Mouse (Mus musculus) lung, postnatal 0 days (tissue): ENCODE measurements at regions not wholly inside any gene's neighbourhood (a gene's known extent, or its start where the extent isn't known, plus 50 kb on each side); places are given as distances from the start of the nearest gene placed in this dataset.
A peak's percentile ranks its signal among the peaks of the same experiment; 100 is the strongest.

ENCODE experiments used
- ATAC-seq: fragments of 200-750 bp; cut with Nextera tagmentation; 2 replicates; pipeline ENCODE4 v1.8.0; 2017; ENCODE audit warnings: moderate library complexity
- DNase-seq: peaks from one replicate; pipeline ENCODE4 v3.0.0-alpha.2; 2016; ENCODE audit warnings: low spot score
- H3K27ac ChIP-seq: fragments of 300-500 bp; sonication (generic); 2 replicates; pipeline ENCODE4 v1.5.1; 2014; ENCODE audit warnings: antibody characterized with exemption, mild to moderate bottlenecking, low read length, mixed read lengths
- H3K27me3 ChIP-seq: fragments of 300-500 bp; sonication (generic); replicated peaks from 2 replicates; pipeline ENCODE4 v1.6.1; 2014; ENCODE audit warnings: low read length, mixed read lengths; ENCODE audit not compliant: insufficient read depth
- H3K36me3 ChIP-seq: fragments of 300-500 bp; sonication (generic); 2 replicates; pipeline ENCODE4 v1.6.1; 2014; ENCODE audit warnings: low read length, mixed read lengths; ENCODE audit not compliant: insufficient read depth
- H3K4me1 ChIP-seq: fragments of 300-500 bp; sonication (generic); 2 replicates; pipeline ENCODE4 v1.6.1; 2014; ENCODE audit warnings: antibody characterized with exemption, low read depth, low read length, mixed read lengths; ENCODE audit not compliant: insufficient read depth
- H3K4me2 ChIP-seq: fragments of 300-500 bp; sonication (generic); replicated peaks from 2 replicates; pipeline ENCODE4 v1.6.1; 2014; ENCODE audit warnings: low read depth, mild to moderate bottlenecking, low read length, moderate library complexity, mixed read lengths
- H3K4me3 ChIP-seq: fragments of 300-500 bp; sonication (generic); 2 replicates; pipeline ENCODE4 v1.5.1; 2014; ENCODE audit warnings: low read depth, low read length
- H3K9ac ChIP-seq: fragments of 300-500 bp; sonication (generic); replicated peaks from 2 replicates; pipeline ENCODE4 v1.6.1; 2014; ENCODE audit warnings: low read depth, mild to moderate bottlenecking
- H3K9me3 ChIP-seq: fragments of 300-500 bp; sonication (generic); 2 replicates; pipeline ENCODE4 v1.6.1; 2016; ENCODE audit warnings: low read length, mixed read lengths
- CTCF ChIP-seq: IDR thresholded peaks from 2 replicates; pipeline ENCODE4 v1.5.1; 2016; ENCODE audit warnings: antibody characterized with exemption, mild to moderate bottlenecking
- EP300 ChIP-seq: IDR thresholded peaks from 2 replicates; pipeline ENCODE4 v1.6.1; 2016; ENCODE audit warnings: antibody characterized with exemption, mild to moderate bottlenecking, control low read depth
- WGBS: fragments of 180-500 bp; shearing (Covaris S2); extraction: QIAGEN DNeasy Blood & Tissue Kit; methylation state at CpG from one replicate; pipeline ENCODE4 v1.1.7; 2014; 5-methylcytosine and 5-hydroxymethylcytosine counted together

DNA sequence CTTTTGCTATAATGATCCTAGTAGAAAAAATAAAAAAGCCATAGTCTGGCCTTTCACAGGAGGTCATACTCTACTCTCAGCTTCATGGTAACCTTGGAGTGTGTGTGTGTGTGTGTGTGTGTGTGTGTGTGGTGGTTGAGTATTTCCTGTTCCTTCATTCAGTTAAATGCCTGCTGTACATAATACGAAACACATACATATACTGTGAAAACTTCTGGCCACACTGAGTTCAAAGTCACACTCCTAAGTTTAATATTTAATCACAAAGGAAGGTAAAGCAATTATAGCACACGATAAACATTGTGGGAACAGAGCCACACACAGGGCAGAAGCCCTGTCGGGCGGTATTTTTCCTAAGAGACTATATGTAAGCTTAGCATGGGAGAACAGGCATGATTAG is 78.6 kb upstream of the Maf start:
- Histone ChIP-seq H3K27ac (no peak overlapping the region), H3K4me2 (no peak overlapping the region), H3K4me3 (no peak overlapping the region), H3K4me1 (no peaks in the 10 kb centered on the region), H3K9ac (no peak overlapping the region), H3K27me3 (no peaks in the 10 kb centered on the region), H3K9me3 (no peaks in the 10 kb centered on the region), H3K36me3 (no peaks in the 10 kb centered on the region)
- 83% methylated on average over 4 of the region's 4 CpGs for WGBS
- no peak for ATAC-seq
- TF ChIP-seq EP300 (no peak), CTCF (no peak)
- no peak for DNase-seq

DNA sequence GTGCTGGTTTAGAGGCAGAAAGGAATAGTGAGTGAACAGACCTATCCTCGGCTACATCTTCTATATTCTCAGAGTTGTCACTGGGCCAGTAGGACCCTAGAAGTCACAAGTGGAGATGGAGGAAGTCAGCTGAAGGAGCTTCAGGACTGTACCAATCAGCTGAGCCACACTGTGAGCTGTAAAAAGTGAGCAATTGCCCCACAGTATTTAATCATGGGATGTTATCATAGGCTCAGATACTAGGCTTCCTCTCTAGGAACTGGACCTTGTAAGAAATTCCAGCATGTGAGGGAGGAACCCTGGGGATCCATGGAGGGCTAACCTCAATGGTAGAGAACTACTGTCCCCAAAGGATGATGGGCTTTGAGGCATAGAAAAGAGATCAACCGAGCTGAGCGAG is 78.2 kb upstream of the Maf start:
- Histone ChIP-seq H3K36me3 (no peaks in the 10 kb centered on the region), H3K9me3 (no peaks in the 10 kb centered on the region), H3K4me3 (no peak overlapping the region), H3K9ac (no peak overlapping the region), H3K27me3 (no peaks in the 10 kb centered on the region), H3K27ac (no peak overlapping the region), H3K4me1 (no peaks in the 10 kb centered on the region), H3K4me2 (no peak overlapping the region)
- DNase-seq (no peak), ATAC-seq (no peak)
- WGBS: 92% methylated on average over 3 of the region's 3 CpGs
- TF ChIP-seq EP300 (no peak), CTCF (no peak)

DNA sequence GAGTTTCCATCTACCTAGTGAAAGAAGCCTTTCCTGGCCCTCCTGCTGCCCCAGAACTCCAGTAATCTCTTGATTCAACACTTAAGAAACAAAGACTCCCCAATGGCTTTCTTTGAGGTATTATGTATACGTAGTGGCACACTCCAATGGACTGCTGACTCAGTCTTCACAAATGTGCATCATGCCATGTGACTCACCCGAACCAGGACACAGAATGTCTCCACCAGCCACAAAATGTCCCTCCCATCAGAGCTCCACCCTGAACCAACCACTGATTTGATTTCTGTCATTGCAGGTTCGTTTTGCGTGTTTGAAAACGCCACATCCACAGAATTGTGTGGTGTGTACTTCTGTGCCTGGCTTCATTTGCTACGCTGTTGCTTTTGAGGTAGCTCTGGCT is 75.8 kb upstream of the Maf start:
- H3K4me3 ChIP-seq: no peak overlapping the region
- TF ChIP-seq CTCF: no peak
- TF ChIP-seq EP300: no peak
- no peak overlapping the region for H3K4me2 ChIP-seq
- 79% methylated on average over 6 of the region's 6 CpGs for WGBS
- ATAC-seq (no peak), DNase-seq (no peak)
- H3K27ac ChIP-seq: no peak overlapping the region
- H3K9ac ChIP-seq: no peak overlapping the region
- no peaks in the 10 kb centered on the region for H3K9me3 ChIP-seq
- H3K27me3 ChIP-seq: no peaks in the 10 kb centered on the region
- H3K36me3 ChIP-seq: no peaks in the 10 kb centered on the region
- no peaks in the 10 kb centered on the region for H3K4me1 ChIP-seq

DNA sequence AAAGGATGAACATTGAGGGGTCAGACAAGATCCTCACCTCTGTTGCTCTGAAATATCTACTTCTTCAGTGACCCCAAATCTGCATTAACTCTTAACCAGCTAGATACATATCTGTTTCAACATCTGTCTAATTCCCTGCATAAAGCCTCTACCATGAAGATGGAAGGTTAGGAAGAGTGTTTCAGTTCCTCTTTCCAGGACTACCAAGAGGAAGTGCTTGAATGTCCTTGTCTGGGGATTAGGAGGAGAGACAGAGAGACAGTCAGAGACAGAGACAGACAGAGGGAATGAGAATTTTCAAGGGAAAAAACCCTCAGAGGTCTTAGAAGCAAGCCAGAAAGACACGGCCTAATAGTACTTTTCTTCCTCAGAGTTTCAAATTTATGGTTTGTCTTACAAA is 70.8 kb upstream of the Maf start:
- TF ChIP-seq CTCF: no peak
- no peak for TF ChIP-seq EP300
- Histone ChIP-seq H3K9me3 (no peaks in the 10 kb centered on the region), H3K4me2 (no peak overlapping the region), H3K27me3 (no peaks in the 10 kb centered on the region), H3K27ac (no peak overlapping the region), H3K4me1 (no peaks in the 10 kb centered on the region), H3K4me3 (no peak overlapping the region), H3K36me3 (no peaks in the 10 kb centered on the region), H3K9ac (no peak overlapping the region)
- no peak for DNase-seq
- no peak for ATAC-seq
- 93% methylated on average over 1 of the region's 1 CpGs for WGBS

DNA sequence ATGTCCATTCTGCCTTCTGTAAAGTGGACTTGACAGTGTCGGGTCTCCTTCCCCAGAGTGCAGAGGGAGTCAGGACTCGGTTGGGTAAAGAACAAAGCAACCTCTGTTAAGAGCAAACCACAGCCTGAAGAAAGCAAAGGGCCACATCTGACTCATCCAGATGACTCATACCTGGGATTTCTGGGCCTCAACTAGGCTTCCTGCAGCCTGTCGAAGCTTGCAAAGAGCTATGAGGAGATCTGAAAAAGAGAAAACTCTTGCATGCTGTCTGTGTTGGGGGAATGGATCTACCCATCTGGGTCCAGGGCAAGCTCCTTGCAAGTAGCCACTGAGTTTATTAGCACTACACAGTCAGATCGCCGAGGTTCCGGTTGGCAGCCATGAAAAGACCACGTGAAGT is 63.5 kb upstream of the Maf start:
- 65% methylated on average over 7 of the region's 7 CpGs for WGBS
- no peaks in the 10 kb centered on the region for H3K9me3 ChIP-seq
- no peak overlapping the region for H3K4me3 ChIP-seq
- H3K27me3 ChIP-seq: no peaks in the 10 kb centered on the region
- peaks cover 7% of the 10 kb centered on the region; the same call in 1 of the 2 replicates for H3K4me1 ChIP-seq
- H3K27ac ChIP-seq: no peak overlapping the region
- no peak overlapping the region for H3K9ac ChIP-seq
- no peak overlapping the region for H3K4me2 ChIP-seq
- no peak for ATAC-seq
- TF ChIP-seq CTCF (no peak), EP300 (no peak)
- no peaks in the 10 kb centered on the region for H3K36me3 ChIP-seq
- no peak for DNase-seq

DNA sequence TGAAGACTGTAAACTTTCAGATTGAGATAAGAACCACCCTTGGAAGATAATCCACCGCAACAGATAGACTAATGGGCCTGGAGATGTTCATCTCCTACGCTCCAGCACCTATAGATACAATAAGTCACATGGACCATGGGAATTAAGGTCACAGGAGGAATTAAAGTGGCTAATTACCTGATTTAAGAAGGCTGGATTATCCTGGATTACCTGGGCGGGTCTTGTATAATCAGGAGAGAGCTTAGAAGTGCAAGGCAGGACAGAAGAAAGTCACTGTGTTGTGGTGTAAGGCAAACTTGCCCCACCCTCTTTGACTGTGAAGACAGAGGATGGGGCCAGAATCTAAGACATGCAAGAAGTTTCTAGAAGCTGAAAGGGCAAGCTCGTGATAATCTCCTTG is 61.0 kb upstream of the Maf start:
- H3K9ac ChIP-seq: no peak overlapping the region
- H3K36me3 ChIP-seq: no peaks in the 10 kb centered on the region
- no peak for TF ChIP-seq CTCF
- ATAC-seq: no peak
- no peak for DNase-seq
- peaks cover 12% of the 10 kb centered on the region; the same call in 1 of the 2 replicates for H3K4me1 ChIP-seq
- H3K4me2 ChIP-seq: no peak overlapping the region
- WGBS: 91% methylated on average over 4 of the region's 4 CpGs
- no peak overlapping the region for H3K4me3 ChIP-seq
- H3K9me3 ChIP-seq: no peaks in the 10 kb centered on the region
- H3K27ac ChIP-seq: no peak overlapping the region
- H3K27me3 ChIP-seq: no peaks in the 10 kb centered on the region

DNA sequence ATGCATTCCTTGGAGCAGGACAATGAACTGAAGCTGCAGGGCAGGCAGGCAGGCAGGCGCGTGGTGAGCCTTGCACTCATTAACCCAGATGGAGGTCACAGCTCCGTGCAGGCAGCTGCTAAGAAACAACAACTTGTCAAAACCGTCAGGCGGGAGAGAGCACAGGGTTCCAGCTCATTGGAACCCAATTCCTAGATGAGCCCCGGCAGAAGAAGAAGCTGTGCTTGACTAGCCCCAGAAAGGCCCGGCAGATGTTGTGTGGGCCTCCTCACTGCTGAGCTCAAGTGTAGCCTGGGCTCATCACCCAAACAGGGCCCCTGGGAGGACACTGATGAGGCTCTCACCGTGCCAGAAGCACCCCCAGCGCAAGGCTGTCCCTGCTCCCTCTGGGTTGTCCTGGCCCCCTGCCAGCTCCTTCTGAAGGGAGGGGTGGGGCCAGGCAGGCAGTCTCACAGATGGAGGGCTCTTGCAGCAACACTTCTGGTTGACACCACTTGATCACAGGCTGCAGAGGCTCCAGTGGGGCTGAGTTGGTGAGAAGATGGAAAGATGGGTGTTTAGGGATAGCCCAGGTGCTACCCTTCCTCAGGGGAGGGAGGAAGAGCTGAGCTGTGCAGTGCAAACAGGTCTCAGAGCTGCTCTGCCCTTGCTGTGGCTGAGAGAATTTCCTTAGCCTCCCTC is 58.8 kb upstream of the Maf start:
- H3K4me1 ChIP-seq: peaks cover 12% of the 10 kb centered on the region; the same call in 1 of the 2 replicates
- peak; percentile 70 for DNase-seq
- no peak for TF ChIP-seq EP300
- no peak for TF ChIP-seq CTCF
- H3K4me2 ChIP-seq: no peak overlapping the region
- H3K36me3 ChIP-seq: no peaks in the 10 kb centered on the region
- H3K9me3 ChIP-seq: no peaks in the 10 kb centered on the region
- no peak overlapping the region for H3K9ac ChIP-seq
- H3K27me3 ChIP-seq: no peaks in the 10 kb centered on the region
- 17% methylated on average over 9 of the region's 9 CpGs for WGBS
- ATAC-seq: peak; percentile 80
- no peak overlapping the region for H3K4me3 ChIP-seq
- no peak overlapping the region for H3K27ac ChIP-seq
